Mouse (Mus musculus): ENCODE results near the gene Kank2. TPM values are rescaled to one million over a fixed set of nuclear protein-coding genes. Genes with fewer than 3 reads are reported as not detected.

Kank2 gene
- total and polyA plus RNA-seq, 2 experiments from 2014 or later: 10.3 to 78.5 TPM

- H3K27ac ChIP-seq (ENCODE audit: low read depth): no peak overlapping the region
- ATAC-seq (ENCODE audit: insufficient read depth, low read depth) (no peak), DNase-seq (ENCODE audit: low spot score) (no peak)
- 81% methylated on average over 4 of the region's 4 CpGs for WGBS
- H3K4me3 ChIP-seq (ENCODE audit: low read depth, low read length): no peak overlapping the region
- no peaks in the 10 kb centered on the region for H3K9me3 ChIP-seq (replicated peaks; ENCODE audit: control insufficient read depth, low read length)
- no peaks in the 10 kb centered on the region for H3K27me3 ChIP-seq (ENCODE audit: control insufficient read depth, insufficient read depth, low read length)
- no peak for TF ChIP-seq EP300 (IDR thresholded peaks at IDR 0.05; ENCODE audit: low read depth)
- no peak for TF ChIP-seq CTCF (IDR thresholded peaks at IDR 0.05; ENCODE audit: low read depth)
- peaks cover 51% of the 10 kb centered on the region for H3K36me3 ChIP-seq (replicated peaks; ENCODE audit: control insufficient read depth, insufficient read depth, low read length)
- H3K9ac ChIP-seq (replicated peaks; ENCODE audit: low read depth, low read length): no peak overlapping the region
- no peaks in the 10 kb centered on the region for H3K4me1 ChIP-seq (ENCODE audit: control insufficient read depth, insufficient read depth)
- H3K4me2 ChIP-seq (ENCODE audit: low read depth, low read length): no peak overlapping the region
These were observed 19.6 kb upstream of the Kank2 start for GRCm38 (mm10) chr9:21818125-21818524.

DNA sequence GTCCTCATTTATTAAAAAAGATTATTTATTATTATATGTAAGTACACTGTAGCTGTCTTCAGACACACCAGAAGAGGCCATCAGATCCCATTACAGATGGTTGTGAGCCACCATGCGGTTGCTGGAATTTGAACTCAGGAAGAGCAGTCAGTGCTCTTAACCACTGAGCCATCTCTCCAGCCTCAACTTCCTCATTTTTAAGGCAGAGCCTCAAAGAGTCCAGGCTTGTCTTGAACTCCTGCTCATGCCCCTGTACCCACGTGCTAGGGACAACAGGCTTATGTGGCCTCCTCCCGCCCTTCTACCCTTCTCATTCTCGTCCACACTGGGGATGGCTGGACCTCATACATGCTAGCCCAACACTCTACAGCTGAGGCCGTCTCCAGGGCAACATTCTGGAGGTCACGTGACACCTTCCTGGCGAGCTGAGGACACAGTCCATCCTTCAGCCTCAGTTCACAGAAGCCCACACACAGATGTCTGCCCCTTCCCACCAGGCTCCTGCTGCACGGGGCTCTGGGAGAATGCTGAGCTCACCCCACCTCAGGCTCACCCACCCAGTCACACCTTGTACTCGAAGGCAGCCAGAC is 18.3 kb upstream of the Kank2 start:
- H3K27me3 ChIP-seq (ENCODE audit: control insufficient read depth, insufficient read depth, low read length): no peaks in the 10 kb centered on the region
- no peaks in the 10 kb centered on the region for H3K4me1 ChIP-seq (ENCODE audit: control insufficient read depth, insufficient read depth)
- peaks cover 46% of the 10 kb centered on the region for H3K36me3 ChIP-seq (replicated peaks; ENCODE audit: control insufficient read depth, insufficient read depth, low read length)
- H3K9ac ChIP-seq (replicated peaks; ENCODE audit: low read depth, low read length): no peak overlapping the region
- H3K4me2 ChIP-seq (ENCODE audit: low read depth, low read length): no peak overlapping the region
- ATAC-seq (ENCODE audit: insufficient read depth, low read depth) (no peak), DNase-seq (ENCODE audit: low spot score) (no peak)
- no peak overlapping the region for H3K4me3 ChIP-seq (ENCODE audit: low read depth, low read length)
- H3K27ac ChIP-seq (ENCODE audit: low read depth): no peak overlapping the region
- WGBS: 64% methylated on average over 9 of the region's 9 CpGs
- no peaks in the 10 kb centered on the region for H3K9me3 ChIP-seq (replicated peaks; ENCODE audit: control insufficient read depth, low read length)
- no peak for TF ChIP-seq CTCF (IDR thresholded peaks at IDR 0.05; ENCODE audit: low read depth)

DNA sequence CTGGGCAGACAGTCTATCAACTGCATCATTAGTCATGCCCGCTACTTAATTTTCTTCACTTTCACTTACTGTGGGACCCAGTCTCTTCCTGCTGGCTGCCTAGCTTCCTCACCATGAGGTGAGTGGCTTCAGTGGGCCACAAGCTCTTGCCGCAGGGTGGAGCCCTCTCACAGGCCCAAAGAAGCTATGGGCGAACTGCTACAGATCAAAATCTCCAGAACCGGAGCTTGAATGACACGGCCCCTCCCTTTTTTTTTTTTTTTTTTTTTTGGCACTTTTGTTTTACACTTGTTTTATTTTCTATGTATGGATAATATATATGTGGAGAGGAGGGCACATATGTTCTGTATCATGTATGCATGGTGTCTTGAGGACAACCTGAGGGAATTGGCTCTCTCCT is 12.6 kb upstream of the Kank2 start:
- 83% methylated on average over 5 of the region's 5 CpGs for WGBS
- no peak for ATAC-seq (ENCODE audit: insufficient read depth, low read depth)

DNA sequence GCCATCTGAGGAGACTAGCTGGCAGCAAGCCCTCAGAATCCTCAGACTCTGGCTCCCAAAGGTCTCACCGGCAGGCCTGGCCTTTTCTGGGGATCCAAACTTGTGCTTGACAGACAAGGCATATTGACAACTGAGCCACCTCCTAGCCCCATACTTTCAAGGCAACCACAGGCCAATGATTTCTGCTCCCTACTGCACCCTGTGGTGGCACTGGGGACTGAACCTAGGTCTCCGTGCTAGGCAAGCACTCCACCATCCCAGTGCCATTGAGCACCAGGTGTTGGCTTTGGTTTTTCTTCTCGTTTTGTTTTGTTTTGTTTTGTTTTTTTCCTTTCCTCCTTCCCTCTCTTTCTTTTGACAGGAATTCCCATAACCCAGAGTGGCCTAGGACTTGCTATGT is 10.0 kb upstream of the Kank2 start:
- H3K4me1 ChIP-seq (ENCODE audit: control insufficient read depth, insufficient read depth): no peaks in the 10 kb centered on the region
- no peak overlapping the region for H3K4me2 ChIP-seq (ENCODE audit: low read depth, low read length)
- H3K9me3 ChIP-seq (replicated peaks; ENCODE audit: control insufficient read depth, low read length): no peaks in the 10 kb centered on the region
- 47% methylated on average over 3 of the region's 3 CpGs for WGBS
- H3K36me3 ChIP-seq (replicated peaks; ENCODE audit: control insufficient read depth, insufficient read depth, low read length): no peaks in the 10 kb centered on the region
- H3K4me3 ChIP-seq (ENCODE audit: low read depth, low read length): no peak overlapping the region
- H3K27me3 ChIP-seq (ENCODE audit: control insufficient read depth, insufficient read depth, low read length): no peaks in the 10 kb centered on the region
- no peak overlapping the region for H3K9ac ChIP-seq (replicated peaks; ENCODE audit: low read depth, low read length)
- DNase-seq (ENCODE audit: low spot score) (no peak), ATAC-seq (ENCODE audit: insufficient read depth, low read depth) (no peak)
- no peak overlapping the region for H3K27ac ChIP-seq (ENCODE audit: low read depth)
- peak; percentile 47 for TF ChIP-seq CTCF (IDR thresholded peaks at IDR 0.05; ENCODE audit: low read depth)
- TF ChIP-seq EP300 (IDR thresholded peaks at IDR 0.05; ENCODE audit: low read depth): no peak

More for the DNA sequence above, 12.6 kb upstream of the Kank2 start:
- Histone ChIP-seq H3K36me3 (replicated peaks; ENCODE audit: control insufficient read depth, insufficient read depth, low read length) (peaks cover 14% of the 10 kb centered on the region; the same call in 1 of the 2 replicates), H3K4me3 (ENCODE audit: low read depth, low read length) (no peak overlapping the region), H3K27me3 (ENCODE audit: control insufficient read depth, insufficient read depth, low read length) (no peaks in the 10 kb centered on the region), H3K9ac (replicated peaks; ENCODE audit: low read depth, low read length) (no peak overlapping the region), H3K4me2 (ENCODE audit: low read depth, low read length) (no peak overlapping the region), H3K9me3 (replicated peaks; ENCODE audit: control insufficient read depth, low read length) (no peaks in the 10 kb centered on the region), H3K27ac (ENCODE audit: low read depth) (no peak overlapping the region), H3K4me1 (ENCODE audit: control insufficient read depth, insufficient read depth) (no peaks in the 10 kb centered on the region)
- no peak for TF ChIP-seq EP300 (IDR thresholded peaks at IDR 0.05; ENCODE audit: low read depth)
- no peak for TF ChIP-seq CTCF (IDR thresholded peaks at IDR 0.05; ENCODE audit: low read depth)
- no peak for DNase-seq (ENCODE audit: low spot score)

- no peaks in the 10 kb centered on the region; the same call in 1 of the 2 replicates for H3K36me3 ChIP-seq (replicated peaks; ENCODE audit: control insufficient read depth, insufficient read depth, low read length)
- H3K27ac ChIP-seq (ENCODE audit: low read depth): no peak overlapping the region
- no peak overlapping the region for H3K4me2 ChIP-seq (ENCODE audit: low read depth, low read length)
- no peaks in the 10 kb centered on the region for H3K9me3 ChIP-seq (replicated peaks; ENCODE audit: control insufficient read depth, low read length)
- DNase-seq (ENCODE audit: low spot score) (no peak), ATAC-seq (ENCODE audit: insufficient read depth, low read depth) (no peak)
- H3K9ac ChIP-seq (replicated peaks; ENCODE audit: low read depth, low read length): no peak overlapping the region
- H3K4me3 ChIP-seq (ENCODE audit: low read depth, low read length): no peak overlapping the region
- H3K4me1 ChIP-seq (ENCODE audit: control insufficient read depth, insufficient read depth): no peaks in the 10 kb centered on the region
- 87% methylated on average over 11 of the region's 11 CpGs for WGBS
- no peaks in the 10 kb centered on the region for H3K27me3 ChIP-seq (ENCODE audit: control insufficient read depth, insufficient read depth, low read length)
- TF ChIP-seq CTCF (IDR thresholded peaks at IDR 0.05; ENCODE audit: low read depth): no peak
These were observed 8.4 kb upstream of the Kank2 start for GRCm38 (mm10) chr9:21806976-21807375.

DNA sequence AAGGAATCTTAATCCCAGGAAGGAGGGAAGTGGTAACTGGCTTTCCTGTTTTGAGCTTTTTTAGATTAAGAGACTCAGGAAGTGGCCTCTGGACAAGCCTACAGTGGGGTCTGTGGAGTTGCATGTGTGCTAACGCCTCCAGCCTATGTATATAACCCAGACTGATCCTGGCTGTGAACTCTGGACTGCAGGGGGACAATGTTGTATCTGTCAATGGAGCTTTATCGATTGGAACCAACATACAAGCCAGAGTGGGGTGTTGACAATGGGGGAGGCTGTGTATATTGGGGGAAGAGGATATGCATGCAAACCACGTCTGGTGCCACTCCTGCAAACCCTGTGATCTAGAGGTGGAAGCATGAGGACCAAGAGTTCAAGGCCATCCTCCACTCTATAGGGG is 7.8 kb upstream of the Kank2 start:
- DNase-seq (ENCODE audit: low spot score) (no peak), ATAC-seq (ENCODE audit: insufficient read depth, low read depth) (no peak)
- Histone ChIP-seq H3K4me3 (ENCODE audit: low read depth, low read length) (no peak overlapping the region), H3K27ac (ENCODE audit: low read depth) (no peak overlapping the region), H3K4me1 (ENCODE audit: control insufficient read depth, insufficient read depth) (no peaks in the 10 kb centered on the region), H3K27me3 (ENCODE audit: control insufficient read depth, insufficient read depth, low read length) (no peaks in the 10 kb centered on the region), H3K36me3 (replicated peaks; ENCODE audit: control insufficient read depth, insufficient read depth, low read length) (no peaks in the 10 kb centered on the region; the same call in 1 of the 2 replicates), H3K9me3 (replicated peaks; ENCODE audit: control insufficient read depth, low read length) (no peaks in the 10 kb centered on the region), H3K4me2 (ENCODE audit: low read depth, low read length) (no peak overlapping the region), H3K9ac (replicated peaks; ENCODE audit: low read depth, low read length) (no peak overlapping the region)
- WGBS: 52% methylated on average over 3 of the region's 3 CpGs
- TF ChIP-seq CTCF (IDR thresholded peaks at IDR 0.05; ENCODE audit: low read depth): no peak
- no peak for TF ChIP-seq EP300 (IDR thresholded peaks at IDR 0.05; ENCODE audit: low read depth)
